Mouse (Mus musculus): ENCODE measurements around the gene Eif5.

The Eif5 gene

DNA sequence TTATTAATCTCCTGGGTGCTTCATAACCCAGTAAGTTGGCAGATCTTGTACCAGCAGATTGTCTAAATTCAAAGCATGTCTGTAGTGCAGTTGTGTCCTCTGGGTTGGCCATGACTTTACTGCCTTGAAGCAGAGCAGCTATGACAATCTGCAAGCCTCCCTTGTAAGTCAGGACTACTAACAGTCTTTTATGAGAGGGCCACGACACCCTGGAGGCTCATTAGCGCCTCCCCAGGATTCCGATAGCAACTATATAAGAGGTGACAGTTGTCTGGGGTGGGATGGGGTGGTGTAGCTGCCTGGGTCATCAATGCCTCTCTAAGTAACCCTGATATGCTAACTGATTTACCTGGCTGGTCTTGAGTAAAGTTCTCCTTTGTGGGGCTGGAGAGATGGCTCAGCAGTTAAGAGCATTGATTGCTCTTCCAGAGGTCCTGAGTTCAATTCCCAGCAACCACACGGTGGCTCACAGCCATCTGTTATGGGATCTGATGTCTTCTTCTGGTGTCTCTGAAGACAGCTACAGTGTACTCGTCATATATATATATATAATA is 25.3 kb downstream of the Eif5 start:
- in situ Hi-C loops (cut with MboI) = no loop called here

DNA sequence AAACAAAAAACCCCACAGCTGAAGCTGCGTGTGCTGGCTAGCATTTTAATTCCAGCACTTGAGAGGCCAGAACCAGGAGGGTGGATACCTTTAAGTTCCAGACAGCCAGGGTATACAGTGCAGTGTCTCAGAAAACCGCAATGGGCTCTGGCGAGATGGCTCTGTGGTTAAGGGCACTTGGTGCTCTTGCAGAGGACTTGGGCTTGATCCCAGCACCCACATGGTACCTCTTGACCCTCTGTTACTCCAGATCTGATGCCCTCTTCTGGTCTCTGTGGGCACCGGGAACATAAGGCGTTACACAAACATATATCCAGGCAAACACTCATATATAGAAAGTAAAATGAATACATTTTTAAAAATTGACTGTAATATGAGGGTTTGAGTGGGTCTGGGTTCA is 27.5 kb downstream of the Eif5 start:
- in situ Hi-C loops (cut with MboI) = no loop called here

GRCm38 (mm10) chr12:111568836-111569235 is 31.0 kb downstream of the Eif5 start:
- in situ Hi-C loops (cut with MboI) = no loop called here

GRCm38 (mm10) chr12:111572406-111572805 is 34.6 kb downstream of the Eif5 start:
- in situ Hi-C loops (cut with MboI) = no loop called here

- in situ Hi-C loops (cut with MboI) = no loop called here
Measured at GRCm38 (mm10) chr12:111573315-111573714, 35.5 kb downstream of the Eif5 start.

DNA sequence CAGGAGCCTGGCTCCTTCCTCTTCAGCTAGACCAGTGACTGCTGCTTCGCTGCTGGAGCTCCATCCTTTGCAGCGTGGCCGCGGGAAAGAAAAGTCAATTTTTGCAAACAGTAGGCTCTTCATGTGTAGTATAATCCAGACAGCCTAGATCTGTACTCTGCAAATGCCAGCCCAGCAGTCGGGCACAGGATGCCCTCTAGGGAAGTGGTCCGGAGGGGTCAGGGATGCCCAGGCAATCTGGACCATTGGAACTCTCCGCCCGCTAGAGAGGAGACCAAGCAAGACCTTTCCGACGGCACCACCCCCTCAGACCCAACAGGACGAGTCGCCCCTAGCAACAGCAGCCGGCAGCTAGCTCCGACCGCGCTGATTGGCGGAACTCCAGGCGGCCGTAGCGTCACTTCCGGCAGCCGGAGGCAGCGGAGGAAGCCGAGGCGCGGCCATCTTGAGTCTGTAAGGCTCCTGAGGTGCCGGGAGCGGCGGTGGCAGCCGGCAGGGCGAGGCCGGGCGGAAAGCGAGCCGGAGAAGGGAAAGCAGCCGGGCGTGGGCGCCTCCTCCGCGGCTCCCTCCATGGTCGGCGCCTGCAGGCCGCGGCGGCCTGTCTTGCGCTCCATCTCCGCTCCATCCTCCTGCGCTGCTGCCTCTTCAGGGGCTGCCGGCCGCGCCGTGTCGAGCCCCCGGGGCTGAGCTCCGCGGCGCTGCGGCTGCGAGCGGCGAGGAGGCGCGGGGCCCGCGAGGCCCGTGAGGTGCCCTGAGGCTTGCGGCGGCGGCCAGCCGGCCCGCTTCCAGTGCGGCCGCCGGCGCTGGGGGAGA is 36.5 kb downstream of the Eif5 start, which contains the start of gene Mark3:
Gene Mark3, plus strand, starts transcription at position 450 of the 813 bp plus-strand sequence.
- in situ Hi-C loops (cut with MboI) = no loop called here

GRCm38 (mm10) chr12:111574887-111575838 is 37.3 kb downstream of the Eif5 start:
- in situ Hi-C loops (cut with MboI) = no loop called here

DNA sequence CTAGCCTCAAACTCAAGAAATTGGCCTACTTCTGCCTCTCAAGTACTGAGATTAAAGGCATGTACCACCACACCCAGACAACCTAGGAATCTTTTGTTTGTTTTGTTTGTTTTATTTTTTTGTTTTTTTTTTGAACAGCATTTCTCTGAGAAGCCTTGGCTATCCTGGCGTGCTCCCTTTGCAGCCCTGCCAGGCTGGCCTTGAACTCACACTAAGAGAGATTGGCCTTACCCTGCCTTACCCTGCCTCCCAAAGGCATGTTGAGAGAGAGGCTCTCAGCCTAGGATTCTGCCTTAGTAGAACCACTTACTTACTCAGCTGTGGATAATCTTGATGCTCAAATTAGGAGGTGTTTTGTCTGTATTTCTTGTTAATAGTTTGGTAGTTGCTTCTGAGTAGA is 45.2 kb downstream of the Eif5 start:
- in situ Hi-C loops (cut with MboI) = no loop called here

- in situ Hi-C loops (cut with MboI) = no loop called here
Measured at GRCm38 (mm10) chr12:111584401-111584800, 46.6 kb downstream of the Eif5 start.

GRCm38 (mm10) chr12:111587252-111587651 is 49.4 kb downstream of the Eif5 start:
- in situ Hi-C loops (cut with MboI) = no loop called here

GRCm38 (mm10) chr12:111592407-111593021 is 54.7 kb downstream of the Eif5 start:
- in situ Hi-C loops (cut with MboI) = no loop called here

DNA sequence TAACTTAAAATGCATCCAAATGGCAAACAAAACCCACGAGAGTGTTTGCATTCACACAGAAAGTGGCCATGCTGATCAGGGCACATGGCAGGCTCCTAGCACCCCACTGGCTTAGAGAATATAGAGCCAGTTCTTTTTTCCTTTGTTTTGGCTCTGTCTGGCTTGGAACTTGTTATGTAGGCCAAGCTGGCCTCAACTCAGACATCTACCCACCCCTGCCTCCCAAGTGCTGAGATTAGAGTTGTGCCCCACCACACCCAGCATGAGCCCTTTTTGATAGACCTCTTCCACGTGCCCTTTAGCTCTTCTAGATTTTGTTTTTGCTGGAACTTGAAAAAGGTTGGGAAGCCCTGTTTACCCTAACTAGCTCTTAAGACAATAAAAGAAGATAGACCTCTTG is 56.0 kb downstream of the Eif5 start:
- in situ Hi-C loops (cut with MboI) = no loop called here

All from mature B cell (primary cell).